Mouse (Mus musculus) heart, embryonic 14.5 days (tissue): ENCODE data around the gene Gdnf. TPM values are rescaled to one million over a fixed set of nuclear protein-coding genes. Genes with fewer than 3 reads are reported as not detected.

Experiments
- ATAC-seq: fragments of 200-750 bp; cut with Nextera tagmentation; 2 replicates; pipeline ENCODE4 v1.8.0; 2017; ENCODE audit warnings: low read depth, moderate TSS enrichment; ENCODE audit not compliant: insufficient number of reproducible peaks, insufficient read depth, low FRiP score
- H3K27ac ChIP-seq, 2 experiments: fragments of 200-500 bp in 1 of 2; fragments of 300-500 bp in 1 of 2; sonication (generic) in 1 of 2; replicated peaks in 1 of 2; 2 replicates each; pipeline ENCODE4 v1.5.1; 2012 to 2014; ENCODE audit warnings: low read depth in 2 of 2, low read length in 2 of 2, control low read depth in 1 of 2, mild to moderate bottlenecking in 1 of 2, mixed read lengths in 1 of 2; ENCODE audit not compliant: control insufficient read depth in 1 of 2, insufficient read depth in 1 of 2
- H3K27me3 ChIP-seq: fragments of 300-500 bp; sonication (generic); 2 replicates; pipeline ENCODE4 v1.6.1; 2014; ENCODE audit warnings: mild to moderate bottlenecking, low read length, control low read depth; ENCODE audit not compliant: control insufficient read depth, insufficient read depth
- H3K36me3 ChIP-seq: fragments of 300-500 bp; sonication (generic); 2 replicates; pipeline ENCODE4 v1.6.1; 2014; ENCODE audit warnings: mild to moderate bottlenecking, control low read depth, low read length, mixed read lengths; ENCODE audit not compliant: control insufficient read depth, insufficient read depth
- H3K4me1 ChIP-seq, 2 experiments: fragments of 200-500 bp in 1 of 2; fragments of 300-500 bp in 1 of 2; sonication (generic) in 1 of 2; 2 replicates each; pipeline ENCODE4 v1.6.1; 2012 to 2014; ENCODE audit warnings: low read length in 2 of 2, control low read depth in 1 of 2, mixed read lengths in 1 of 2; ENCODE audit not compliant: control insufficient read depth in 2 of 2, insufficient read depth in 2 of 2
- H3K4me2 ChIP-seq: fragments of 300-500 bp; sonication (generic); 2 replicates; pipeline ENCODE4 v1.6.1; 2014; ENCODE audit warnings: mild to moderate bottlenecking, low read length
- H3K4me3 ChIP-seq, 2 experiments: fragments of 200-500 bp in 1 of 2; fragments of 300-500 bp in 1 of 2; sonication (generic) in 1 of 2; 2 replicates each; pipeline ENCODE4 v1.5.1; 2012 to 2014; ENCODE audit warnings: low read length in 2 of 2, mild to moderate bottlenecking in 2 of 2, control low read depth in 1 of 2, low read depth in 1 of 2, moderate library complexity in 1 of 2; ENCODE audit not compliant: control insufficient read depth in 1 of 2, insufficient read depth in 1 of 2
- H3K9ac ChIP-seq: fragments of 300-500 bp; sonication (generic); 2 replicates; pipeline ENCODE4 v1.6.1; 2014; ENCODE audit warnings: mild to moderate bottlenecking, low read length
- H3K9me3 ChIP-seq: fragments of 300-500 bp; sonication (generic); 2 replicates; pipeline ENCODE4 v1.6.1; 2016; ENCODE audit warnings: low read length, control low read depth; ENCODE audit not compliant: control insufficient read depth
- WGBS: fragments of 180-500 bp; shearing (Covaris S2); extraction: QIAGEN DNeasy Blood & Tissue Kit; methylation state at CpG from one replicate; pipeline ENCODE4 v1.1.7; 2014; 5-methylcytosine and 5-hydroxymethylcytosine counted together
- polyA plus RNA-seq: library from polyadenylated mRNA; unstranded; fragments of >200 nt; fragmentation: Nextera tagmentation; extraction: Ambion mirVana; gene quantifications from 2 replicates; pipeline ENCODE4 v1.2.1, GENCODE M21; 2014

Gene Gdnf
- polyA plus RNA-seq, 1 experiment from 2014 or later, result 0.08 TPM

GRCm38 (mm10) chr15:7812872-7813530 is 2.4 kb downstream of the Gdnf start:
- Histone ChIP-seq H3K4me3 (peak overlapping the region; percentile 44 to 54), H3K9ac (peak overlapping the region; percentile 67; the same call in 1 of the 2 replicates), H3K9me3 (no peaks in the 10 kb centered on the region), H3K4me1 (peaks cover 2 to 24% of the 10 kb centered on the region in 2 experiments), H3K27me3 (peaks cover 93% of the 10 kb centered on the region), H3K4me2 (peak overlapping the region; percentile 93), H3K36me3 (no peaks in the 10 kb centered on the region), H3K27ac (no peak overlapping the region)
- 2% methylated on average over 41 of the region's 41 CpGs for WGBS
- ATAC-seq, result no peak; the same call in 1 of the 2 replicates

- Histone ChIP-seq H3K27ac (no peak overlapping the region), H3K4me2 (peak overlapping the region; percentile 93), H3K4me1 (peaks cover 2 to 24% of the 10 kb centered on the region in 2 experiments), H3K4me3 (peak overlapping the region; percentile 44 to 54), H3K9ac (peak overlapping the region; percentile 67), H3K36me3 (no peaks in the 10 kb centered on the region), H3K27me3 (peaks cover 93% of the 10 kb centered on the region), H3K9me3 (no peaks in the 10 kb centered on the region)
- under 1% methylated on average over 43 of the region's 45 CpGs for WGBS
- no peak for ATAC-seq
Measured at GRCm38 (mm10) chr15:7813531-7814370, 3.1 kb downstream of the Gdnf start.

GRCm38 (mm10) chr15:7814371-7814680 is 3.7 kb downstream of the Gdnf start:
- Histone ChIP-seq H3K4me3 (no peak overlapping the region), H3K9me3 (no peaks in the 10 kb centered on the region), H3K27ac (no peak overlapping the region), H3K9ac (no peak overlapping the region), H3K27me3 (peaks cover 89% of the 10 kb centered on the region), H3K4me1 (peaks cover 2 to 24% of the 10 kb centered on the region in 2 experiments), H3K36me3 (no peaks in the 10 kb centered on the region), H3K4me2 (no peak overlapping the region)
- ATAC-seq, result no peak
- WGBS, result 26% methylated on average over 7 of the region's 7 CpGs

GRCm38 (mm10) chr15:7814917-7815316 is 4.3 kb downstream of the Gdnf start:
- Histone ChIP-seq H3K27ac (no peak overlapping the region), H3K4me3 (peak overlapping the region; percentile 26 to 41; a peak in 3 of 4 replicates), H3K27me3 (peaks cover 89% of the 10 kb centered on the region), H3K4me2 (peak overlapping the region; percentile 79), H3K4me1 (peaks cover 2 to 24% of the 10 kb centered on the region in 2 experiments), H3K9me3 (no peaks in the 10 kb centered on the region), H3K36me3 (no peaks in the 10 kb centered on the region), H3K9ac (no peak overlapping the region)
- no peak for ATAC-seq
- 8% methylated on average over 13 of the region's 13 CpGs for WGBS

- Histone ChIP-seq H3K36me3 (no peaks in the 10 kb centered on the region), H3K4me1 (peaks cover 2 to 21% of the 10 kb centered on the region in 2 experiments), H3K27me3 (peaks cover 86% of the 10 kb centered on the region), H3K4me2 (peak overlapping the region; percentile 79), H3K9ac (peak overlapping the region; percentile 41; the same call in 1 of the 2 replicates), H3K27ac (no peak overlapping the region), H3K4me3 (peak overlapping the region; percentile 26 to 41), H3K9me3 (no peaks in the 10 kb centered on the region)
- under 1% methylated on average over 36 of the region's 36 CpGs for WGBS
- ATAC-seq, result no peak
Measured at GRCm38 (mm10) chr15:7815521-7815944, 4.9 kb downstream of the Gdnf start.

- no peak overlapping the region for H3K4me3 ChIP-seq
- 44% methylated on average over 6 of the region's 6 CpGs for WGBS
- peaks cover 11 to 19% of the 10 kb centered on the region in 2 experiments for H3K4me1 ChIP-seq
- H3K27ac ChIP-seq, result no peak overlapping the region
- H3K27me3 ChIP-seq, result peaks cover 10% of the 10 kb centered on the region
- peak; percentile 47; the same call in 1 of the 2 replicates for ATAC-seq
- peak overlapping the region; percentile 34; the same call in 1 of the 2 replicates for H3K9ac ChIP-seq
- H3K9me3 ChIP-seq, result no peaks in the 10 kb centered on the region
- peak overlapping the region; percentile 38 for H3K4me2 ChIP-seq
- H3K36me3 ChIP-seq, result no peaks in the 10 kb centered on the region
Measured at GRCm38 (mm10) chr15:7823886-7824285, 13.2 kb downstream of the Gdnf start.

GRCm38 (mm10) chr15:7825530-7825929 is 14.9 kb downstream of the Gdnf start:
- Histone ChIP-seq H3K36me3 (no peaks in the 10 kb centered on the region), H3K4me1 (peaks cover 11 to 19% of the 10 kb centered on the region in 2 experiments), H3K27me3 (peaks cover 4% of the 10 kb centered on the region), H3K9ac (no peak overlapping the region), H3K27ac (peak overlapping the region in 1 of 2 experiments; percentile 55; a peak in 1 of 4 replicates), H3K4me3 (no peak overlapping the region), H3K4me2 (no peak overlapping the region), H3K9me3 (no peaks in the 10 kb centered on the region)
- 13% methylated on average over 6 of the region's 6 CpGs for WGBS
- ATAC-seq, result peak; percentile 76
